Mouse (Mus musculus): ENCODE results near the gene Rapgef5.

The Rapgef5 gene

GRCm38 (mm10) chr12:117736130-117736529 lies 219.9 kb downstream of the Rapgef5 start:
- in situ Hi-C loops (cut with MboI; ENCODE audit: low pct_unique_long_range_greater_than_20kb in 1 of 2, low sequenced_read_pairs in 2 of 2, unreplicated experiment in 1 of 2), result no loop called here

GRCm38 (mm10) chr12:117736928-117737327 lies 220.6 kb downstream of the Rapgef5 start:
- in situ Hi-C loops (cut with MboI; ENCODE audit: low pct_unique_long_range_greater_than_20kb in 1 of 2, low sequenced_read_pairs in 2 of 2, unreplicated experiment in 1 of 2), result no loop called here

GRCm38 (mm10) chr12:117737332-117738031 lies 221.2 kb downstream of the Rapgef5 start:
- in situ Hi-C loops (cut with MboI; ENCODE audit: low pct_unique_long_range_greater_than_20kb in 1 of 2, low sequenced_read_pairs in 2 of 2, unreplicated experiment in 1 of 2), result no loop called here

GRCm38 (mm10) chr12:117742487-117742886 lies 226.2 kb downstream of the Rapgef5 start:
- in situ Hi-C loops (cut with MboI; ENCODE audit: low pct_unique_long_range_greater_than_20kb in 1 of 2, low sequenced_read_pairs in 2 of 2, unreplicated experiment in 1 of 2), result no loop called here

GRCm38 (mm10) chr12:117744580-117745483 lies 228.6 kb downstream of the Rapgef5 start:
- in situ Hi-C loops (cut with MboI; ENCODE audit: low pct_unique_long_range_greater_than_20kb in 1 of 2, low sequenced_read_pairs in 2 of 2, unreplicated experiment in 1 of 2), result no loop called here

GRCm38 (mm10) chr12:117746611-117747010 lies 230.3 kb downstream of the Rapgef5 start:
- in situ Hi-C loops (cut with MboI; ENCODE audit: low pct_unique_long_range_greater_than_20kb in 1 of 2, low sequenced_read_pairs in 2 of 2, unreplicated experiment in 1 of 2), result no loop called here

- in situ Hi-C loops (cut with MboI; ENCODE audit: low pct_unique_long_range_greater_than_20kb in 1 of 2, low sequenced_read_pairs in 2 of 2, unreplicated experiment in 1 of 2), result no loop called here
Observed at GRCm38 (mm10) chr12:117751045-117751444, 234.8 kb downstream of the Rapgef5 start.

GRCm38 (mm10) chr12:117751520-117752383 lies 235.5 kb downstream of the Rapgef5 start:
- in situ Hi-C loops (cut with MboI; ENCODE audit: low pct_unique_long_range_greater_than_20kb in 1 of 2, low sequenced_read_pairs in 2 of 2, unreplicated experiment in 1 of 2), result no loop called here

GRCm38 (mm10) chr12:117756010-117756409 lies 239.7 kb downstream of the Rapgef5 start:
- in situ Hi-C loops (cut with MboI; ENCODE audit: low pct_unique_long_range_greater_than_20kb in 1 of 2, low sequenced_read_pairs in 2 of 2, unreplicated experiment in 1 of 2), result no loop called here

GRCm38 (mm10) chr12:117760373-117760772 lies 244.1 kb downstream of the Rapgef5 start:
- in situ Hi-C loops (cut with MboI; ENCODE audit: low pct_unique_long_range_greater_than_20kb in 1 of 2, low sequenced_read_pairs in 2 of 2, unreplicated experiment in 1 of 2), result loop anchor here (10.0 kb wide), 3 partner anchors 176 to 356 kb away; no protein-coding TSS in a partner anchor

- in situ Hi-C loops (cut with MboI; ENCODE audit: low pct_unique_long_range_greater_than_20kb in 1 of 2, low sequenced_read_pairs in 2 of 2, unreplicated experiment in 1 of 2), result loop anchor here (10.0 kb wide), 3 partner anchors 176 to 356 kb away; no protein-coding TSS in a partner anchor
Observed at GRCm38 (mm10) chr12:117760846-117761245, 244.6 kb downstream of the Rapgef5 start.

GRCm38 (mm10) chr12:117761698-117762097 lies 245.4 kb downstream of the Rapgef5 start:
- in situ Hi-C loops (cut with MboI; ENCODE audit: low pct_unique_long_range_greater_than_20kb in 1 of 2, low sequenced_read_pairs in 2 of 2, unreplicated experiment in 1 of 2), result loop anchor here (10.0 kb wide), 3 partner anchors 177 to 357 kb away; no protein-coding TSS in a partner anchor

- in situ Hi-C loops (cut with MboI; ENCODE audit: low pct_unique_long_range_greater_than_20kb in 1 of 2, low sequenced_read_pairs in 2 of 2, unreplicated experiment in 1 of 2), result loop anchor here (10.0 kb wide), 3 partner anchors 178 to 358 kb away; no protein-coding TSS in a partner anchor
Observed at GRCm38 (mm10) chr12:117763247-117763646, 247.0 kb downstream of the Rapgef5 start.

GRCm38 (mm10) chr12:117764839-117765238 lies 248.6 kb downstream of the Rapgef5 start:
- in situ Hi-C loops (cut with MboI; ENCODE audit: low pct_unique_long_range_greater_than_20kb in 1 of 2, low sequenced_read_pairs in 2 of 2, unreplicated experiment in 1 of 2), result loop anchor here (10.0 kb wide), 3 partner anchors 180 to 360 kb away; no protein-coding TSS in a partner anchor

GRCm38 (mm10) chr12:117769113-117769512 lies 252.8 kb downstream of the Rapgef5 start:
- in situ Hi-C loops (cut with MboI; ENCODE audit: low pct_unique_long_range_greater_than_20kb in 1 of 2, low sequenced_read_pairs in 2 of 2, unreplicated experiment in 1 of 2), result loop anchor here (10.0 kb wide), 3 partner anchors 184 to 364 kb away; no protein-coding TSS in a partner anchor

GRCm38 (mm10) chr12:117770211-117770610 lies 253.9 kb downstream of the Rapgef5 start:
- in situ Hi-C loops (cut with MboI; ENCODE audit: low pct_unique_long_range_greater_than_20kb in 1 of 2, low sequenced_read_pairs in 2 of 2, unreplicated experiment in 1 of 2), result no loop called here

- in situ Hi-C loops (cut with MboI; ENCODE audit: low pct_unique_long_range_greater_than_20kb in 1 of 2, low sequenced_read_pairs in 2 of 2, unreplicated experiment in 1 of 2), result no loop called here
Observed at GRCm38 (mm10) chr12:117771156-117771555, 254.9 kb downstream of the Rapgef5 start.

GRCm38 (mm10) chr12:117772638-117773037 lies 256.4 kb downstream of the Rapgef5 start:
- in situ Hi-C loops (cut with MboI; ENCODE audit: low pct_unique_long_range_greater_than_20kb in 1 of 2, low sequenced_read_pairs in 2 of 2, unreplicated experiment in 1 of 2), result no loop called here
